Mouse (Mus musculus) MN1 (cell line): ENCODE data around the gene Syt16.

Experiments
- DNase-seq: peaks from one replicate; pipeline ENCODE4 v3.0.0-alpha.2; 2016; ENCODE audit warnings: low spot score

The Syt16 gene

GRCm38 (mm10) chr12:74219909-74220308 is 222.4 kb downstream of the Syt16 start:
- DNase-seq, result no peak

DNA sequence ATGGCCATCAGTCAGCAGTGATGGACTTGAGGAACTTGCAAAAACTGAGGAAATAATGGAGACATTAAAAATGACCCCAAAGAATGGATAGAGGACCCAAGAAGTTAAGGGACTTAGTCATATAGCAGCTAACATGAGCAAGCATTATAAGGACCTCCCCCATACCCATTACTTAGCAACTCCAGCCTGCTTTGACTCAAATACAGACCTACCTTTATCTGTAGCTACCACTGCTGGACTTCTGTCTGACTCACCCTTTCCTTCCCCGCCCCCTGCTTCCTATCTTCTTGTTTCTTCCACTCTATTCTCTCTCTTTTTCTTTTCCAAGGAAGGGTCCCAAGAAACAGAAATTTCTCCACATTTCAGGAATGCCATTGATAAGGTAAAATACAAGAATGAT is 223.2 kb downstream of the Syt16 start:
- no peak for DNase-seq

DNA sequence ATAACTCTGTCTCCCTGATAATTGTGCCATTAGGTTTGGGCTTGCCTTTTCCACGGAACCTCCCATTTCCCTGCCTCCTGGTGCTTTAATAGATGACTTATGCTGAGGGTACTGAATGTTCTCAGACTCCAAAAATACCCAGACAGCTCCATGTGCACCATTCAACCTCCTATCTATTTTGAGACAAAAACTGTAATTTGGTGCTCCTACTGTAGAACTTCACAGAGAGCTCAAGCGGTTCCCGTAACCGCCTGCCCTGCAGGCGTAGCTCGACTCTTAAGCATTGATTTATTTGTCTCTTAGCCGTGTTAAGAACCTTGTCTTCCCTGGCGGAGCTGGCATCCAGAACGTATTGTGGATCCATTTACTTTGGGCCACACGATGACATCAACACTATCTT is 233.3 kb downstream of the Syt16 start:
- DNase-seq, result no peak

DNA sequence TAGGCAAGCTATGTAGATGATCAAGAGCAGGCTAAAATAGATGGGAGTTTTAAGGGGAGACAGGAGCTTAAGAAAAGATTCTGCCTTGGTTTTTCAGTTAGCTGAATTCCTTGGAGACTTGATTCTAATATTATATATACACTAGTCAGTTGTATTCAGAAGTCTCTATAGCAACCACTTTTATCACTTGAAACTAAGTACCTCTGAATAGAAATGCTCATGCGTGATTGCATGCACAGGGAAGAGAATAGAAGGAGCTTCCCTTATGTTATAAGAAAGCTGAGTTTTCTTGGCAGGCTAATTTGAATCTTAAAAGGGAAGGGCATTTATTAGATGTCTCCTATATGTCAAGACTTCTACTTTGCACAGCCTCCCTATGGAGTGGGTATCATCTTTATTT is 235.4 kb downstream of the Syt16 start:
- no peak for DNase-seq

- DNase-seq, result no peak
Measured at GRCm38 (mm10) chr12:74236191-74236590, 238.7 kb downstream of the Syt16 start.

GRCm38 (mm10) chr12:74238056-74238455 is 240.6 kb downstream of the Syt16 start:
- DNase-seq, result no peak

DNA sequence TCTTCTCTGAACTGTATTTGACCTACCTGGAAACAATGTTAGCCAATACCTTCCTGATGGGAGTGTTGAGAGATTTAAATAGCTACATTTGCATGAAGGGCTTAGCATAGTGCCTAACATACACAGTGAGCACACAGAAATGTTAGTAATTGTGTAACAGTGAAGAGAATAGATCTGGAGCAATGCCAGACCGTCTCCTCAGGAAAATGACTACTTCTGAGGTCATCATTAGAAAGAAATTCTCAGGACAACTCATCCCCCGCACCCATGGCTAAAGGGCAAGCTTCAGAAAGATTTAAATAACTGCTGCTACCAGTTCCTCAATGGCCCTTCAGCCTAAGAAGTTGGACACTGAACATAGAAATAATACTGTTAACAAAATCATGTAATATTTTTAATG is 241.3 kb downstream of the Syt16 start:
- DNase-seq, result no peak

DNA sequence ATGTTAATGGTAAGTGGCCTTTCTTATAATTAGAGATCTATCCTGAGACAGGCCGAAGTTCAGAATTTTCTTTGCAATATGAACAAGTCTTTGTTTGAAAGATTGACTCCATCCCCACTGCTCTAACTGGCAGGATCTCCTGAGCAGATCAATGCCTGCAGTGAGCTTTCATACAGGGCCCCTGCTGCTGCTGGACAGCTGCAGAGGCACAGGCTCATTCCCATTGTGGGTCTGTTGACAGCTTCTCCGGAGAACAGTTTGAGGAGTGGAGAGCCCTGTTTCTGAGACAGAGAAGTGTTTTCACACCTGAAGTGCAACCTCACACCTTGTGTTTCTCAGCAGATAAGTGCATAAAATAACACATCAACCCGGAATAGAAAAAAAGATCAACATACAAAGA is 267.4 kb downstream of the Syt16 start:
- DNase-seq, result no peak

GRCm38 (mm10) chr12:74267049-74267448 is 269.6 kb downstream of the Syt16 start:
- no peak for DNase-seq

DNA sequence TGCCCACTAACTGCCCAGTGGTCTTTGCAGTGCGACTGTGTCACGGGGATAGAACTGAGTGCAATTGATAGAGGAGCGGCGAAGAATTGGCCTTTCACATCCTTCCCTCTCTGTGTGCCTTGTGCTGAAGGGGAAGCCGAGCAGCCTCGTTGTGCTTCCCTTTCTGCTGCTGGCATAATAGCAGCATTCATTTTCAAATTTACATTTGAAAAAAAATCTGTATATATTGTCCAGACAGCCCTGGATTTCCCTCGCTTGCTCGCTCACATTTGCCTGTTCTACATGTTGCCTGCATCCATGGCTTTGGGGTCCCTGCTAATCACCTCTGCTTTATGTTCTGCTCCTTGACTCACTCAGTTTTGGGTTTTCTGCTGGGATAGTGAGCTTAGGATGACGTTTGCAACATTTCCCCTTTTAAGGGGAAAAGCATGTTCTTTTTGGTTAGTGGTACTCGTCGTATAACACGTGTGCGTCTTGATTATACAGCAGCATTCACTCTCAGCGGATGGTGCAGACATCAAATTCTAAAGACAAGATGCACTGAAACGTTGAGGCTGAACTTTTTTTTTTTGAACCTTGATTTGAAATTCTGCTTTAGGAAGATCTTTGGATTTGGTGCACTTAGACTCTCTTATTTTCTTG is 271.3 kb downstream of the Syt16 start:
- DNase-seq, result no peak

GRCm38 (mm10) chr12:74272545-74272944 is 275.1 kb downstream of the Syt16 start:
- DNase-seq, result no peak

DNA sequence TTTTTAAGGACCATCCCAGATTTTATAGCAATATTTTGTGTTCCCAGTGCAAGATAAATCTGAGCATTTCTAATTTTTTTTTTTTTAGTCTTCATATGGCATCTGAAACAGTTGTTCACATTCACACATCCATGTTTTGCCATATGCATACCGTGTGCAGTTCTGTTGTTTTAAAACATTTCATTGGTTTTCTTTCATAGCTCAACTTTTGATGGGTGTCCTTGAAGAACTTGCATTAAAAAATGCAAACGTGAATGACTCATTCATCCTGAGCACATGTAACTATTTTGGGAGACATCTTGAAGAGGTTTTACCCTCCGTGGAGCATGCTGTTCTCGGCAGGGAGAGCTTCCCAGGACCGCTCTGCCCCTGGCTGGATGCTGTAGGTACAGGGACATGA is 279.8 kb downstream of the Syt16 start:
- no peak for DNase-seq

- DNase-seq, result no peak
Measured at GRCm38 (mm10) chr12:74281403-74281802, 283.9 kb downstream of the Syt16 start.

DNA sequence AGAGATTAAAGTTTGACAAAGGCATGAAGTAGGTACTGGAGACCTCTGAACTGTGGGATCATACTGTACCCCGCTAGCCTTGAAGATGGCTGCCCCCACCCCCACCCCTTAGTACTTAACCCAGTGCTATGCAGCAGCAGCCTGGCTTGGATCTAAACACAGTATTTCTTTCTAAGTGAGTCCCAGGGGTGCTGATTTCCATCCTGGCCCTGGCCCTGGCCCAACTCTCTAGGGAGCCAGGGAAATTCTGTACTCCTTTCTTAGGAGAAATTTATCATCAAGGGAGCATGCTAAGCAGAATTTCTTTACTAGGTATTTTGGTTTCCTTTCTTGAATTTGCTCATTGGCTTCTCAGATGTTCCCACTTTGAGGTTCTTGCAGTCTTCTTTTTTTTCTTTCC is 285.4 kb downstream of the Syt16 start:
- no peak for DNase-seq

DNA sequence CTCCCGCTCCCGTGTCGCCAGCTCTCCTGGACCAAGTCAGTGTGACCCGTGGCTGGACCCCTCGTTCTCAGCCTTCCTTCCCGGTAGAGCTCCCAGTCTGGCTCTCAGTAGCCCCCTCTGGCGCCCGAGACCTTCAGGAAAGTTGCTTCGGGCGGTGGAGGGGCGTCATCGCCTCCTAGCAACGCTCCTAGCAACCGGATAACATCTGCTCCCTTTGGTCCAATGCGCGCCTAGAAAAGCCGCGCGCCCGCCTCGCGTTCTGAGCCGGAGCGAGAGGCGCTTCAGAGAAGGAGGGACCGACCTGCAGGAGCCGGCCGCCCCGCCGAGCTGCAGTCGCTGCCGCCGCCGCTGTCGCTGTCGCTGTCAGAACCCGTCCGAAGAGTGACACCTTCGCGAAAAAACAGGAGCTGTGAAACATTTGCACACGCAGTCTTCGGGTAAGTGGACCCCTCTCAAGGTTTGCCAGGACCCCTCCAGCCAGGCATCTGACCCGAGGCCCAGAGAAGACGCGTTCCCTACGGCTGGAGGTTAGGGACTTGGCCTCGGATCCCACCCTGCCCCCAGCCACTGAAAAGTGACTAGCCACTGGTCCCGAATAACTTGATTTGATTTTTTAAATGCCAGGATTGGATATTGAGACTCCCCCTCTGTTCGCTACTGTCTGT is 286.7 kb downstream of the Syt16 start:
- no peak for DNase-seq

- no peak for DNase-seq
Measured at GRCm38 (mm10) chr12:74284685-74285054, 287.2 kb downstream of the Syt16 start.

DNA sequence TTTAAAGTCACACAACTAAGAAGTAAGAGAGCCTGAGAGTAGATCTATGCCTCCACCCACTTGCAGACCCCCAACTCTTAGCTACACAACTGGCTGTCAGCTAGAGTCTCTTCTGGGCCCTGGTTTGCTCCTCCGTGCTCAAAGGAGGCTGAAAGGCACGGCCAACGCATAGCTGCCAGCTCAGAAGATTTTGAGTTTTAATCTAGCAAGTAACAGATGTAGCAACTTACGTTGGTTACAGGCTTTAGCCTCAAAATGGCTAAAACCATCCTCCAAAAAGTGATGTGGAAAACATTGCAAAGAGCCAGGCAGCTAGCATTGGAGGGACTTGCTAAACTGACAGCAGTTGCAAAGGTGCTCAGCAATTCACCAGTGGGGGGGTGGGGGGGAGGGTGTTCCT is 293.5 kb downstream of the Syt16 start:
- no peak for DNase-seq

DNA sequence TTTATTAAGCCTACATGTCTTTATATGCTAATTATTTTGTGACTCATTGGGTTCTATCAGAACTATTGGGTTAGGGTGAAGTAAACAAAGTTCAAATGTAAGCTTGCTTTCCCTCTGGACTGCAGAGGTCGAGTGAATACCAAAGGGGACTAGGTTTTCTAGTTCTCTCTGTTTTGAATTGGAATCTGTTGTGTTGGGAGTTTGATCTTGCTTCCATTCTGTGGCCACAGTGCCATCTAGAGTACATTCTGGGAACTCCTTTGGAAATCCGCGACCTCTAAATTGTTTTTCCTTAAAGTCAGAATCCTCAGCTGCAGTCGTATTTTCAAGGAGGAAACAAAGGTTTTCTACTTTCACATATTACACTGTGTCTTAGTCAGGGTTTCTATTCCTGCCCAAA is 296.2 kb downstream of the Syt16 start:
- peak; percentile 21 for DNase-seq

GRCm38 (mm10) chr12:74296374-74296773 is 298.9 kb downstream of the Syt16 start:
- DNase-seq, result no peak

GRCm38 (mm10) chr12:74301559-74301958 is 304.1 kb downstream of the Syt16 start:
- DNase-seq, result no peak

DNA sequence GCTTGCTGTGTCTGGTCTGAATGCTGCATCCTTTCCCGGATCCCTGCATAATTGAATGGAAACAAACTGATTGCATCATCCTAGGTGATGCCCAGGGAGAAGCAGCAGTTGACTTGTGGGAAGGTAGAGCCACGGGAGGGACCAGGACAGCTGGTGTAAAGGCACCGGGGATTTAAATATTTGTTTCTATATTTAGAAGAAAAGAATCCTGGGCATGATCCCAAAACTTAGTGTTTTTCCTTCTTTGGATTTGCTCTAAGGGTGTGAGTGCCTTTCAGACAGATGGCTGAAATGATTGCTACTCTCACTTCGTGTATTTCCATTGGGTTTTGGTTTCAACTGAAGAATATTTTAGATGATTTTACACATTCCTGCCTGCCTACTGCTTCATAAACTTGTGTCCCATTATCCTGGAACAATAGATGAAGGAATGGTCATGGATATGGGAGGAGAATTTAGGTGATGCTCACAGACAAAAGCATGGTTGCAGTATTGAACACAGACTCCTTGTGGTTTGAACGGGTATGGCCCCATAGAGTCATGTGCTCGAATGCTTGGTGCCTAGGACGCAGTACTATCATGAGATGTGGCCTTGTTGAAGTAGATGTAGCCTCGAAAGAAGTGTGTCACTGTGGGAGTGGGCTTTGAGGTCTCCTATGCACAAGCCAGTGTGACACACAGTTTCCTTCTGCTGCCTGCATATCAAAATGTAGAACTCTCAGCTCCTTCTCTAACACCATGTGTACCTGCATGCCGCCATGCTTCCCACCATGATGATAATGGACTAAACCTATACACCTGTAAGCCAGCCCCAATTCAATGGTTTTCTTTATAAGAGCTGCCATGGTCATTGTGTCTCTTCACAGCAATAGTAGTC is 306.2 kb downstream of the Syt16 start:
- DNase-seq, result no peak

- DNase-seq, result no peak
Measured at GRCm38 (mm10) chr12:74312611-74313010, 315.1 kb downstream of the Syt16 start.

GRCm38 (mm10) chr12:74315221-74315620 is 317.8 kb downstream of the Syt16 start:
- DNase-seq, result no peak
